Mouse (Mus musculus) adrenal gland, postnatal 4 days (tissue): Measurements from ENCODE around the gene Mcrip1. TPM values are rescaled to one million over a fixed set of nuclear protein-coding genes. Genes with fewer than 3 reads are reported as not detected.

Source experiments
- total RNA-seq, 2 experiments: library from RNA; stranded (reverse); gene quantifications; 2 replicates each; pipeline ENCODE4 v1.2.3; 2021

Mcrip1 gene
- total RNA-seq, 2 experiments from 2014 or later: 80.6 to 84.2 TPM

Other genes with a start within 250 kb of the Mcrip1 start
- gene Actg1, start 201.2 kb downstream of the Mcrip1 start, total RNA-seq: 1,000 to 10,000 TPM in 1 of 2 experiments, 100 to 1,000 TPM in 1; 949 to 1,134 TPM
- under 1 TPM; 0.39 to 0.51 TPM for gene Fscn2, start 188.2 kb downstream of the Mcrip1 start, total RNA-seq
- 10 to 100 TPM; 34.5 to 35.6 TPM for gene Faap100, start 171.0 kb downstream of the Mcrip1 start, total RNA-seq
- 10 to 100 TPM; 76.3 to 77.5 TPM for gene Nploc4, start 112.0 kb downstream of the Mcrip1 start, total RNA-seq
- 10 to 100 TPM in 1 of 2 experiments, 1 to 10 TPM in 1; 7.1 to 10.2 TPM for gene Tspan10, start 107.1 kb downstream of the Mcrip1 start, total RNA-seq
- under 1 TPM in 1 of 2 experiments, not detected in 1; 0.25 TPM for gene Pde6g, start 96.2 kb downstream of the Mcrip1 start, total RNA-seq
- 10 to 100 TPM; 34.6 to 43.3 TPM for gene Oxld1, start 91.7 kb downstream of the Mcrip1 start, total RNA-seq
- gene Ccdc137, start 91.6 kb downstream of the Mcrip1 start, total RNA-seq: 10 to 100 TPM; 19.0 to 21.4 TPM
- 10 to 100 TPM; 24.4 to 26.8 TPM for gene Arl16, start 82.1 kb downstream of the Mcrip1 start, total RNA-seq
- 100 to 1,000 TPM; 105 to 107 TPM for gene Mrpl12, start 65.1 kb downstream of the Mcrip1 start, total RNA-seq
- 100 to 1,000 TPM; 102 to 103 TPM for gene Slc25a10, start 57.9 kb downstream of the Mcrip1 start, total RNA-seq
- 1 to 10 TPM; 2.5 to 9.8 TPM for gene Gcgr, start 19.0 kb downstream of the Mcrip1 start, total RNA-seq
- 1 to 10 TPM; 1.3 to 5.6 TPM for gene Ppp1r27, start 1.4 kb upstream of the Mcrip1 start, total RNA-seq
- 100 to 1,000 TPM; 531 to 539 TPM for gene P4hb, start 23.5 kb upstream of the Mcrip1 start, total RNA-seq
- 100 to 1,000 TPM; 321 to 354 TPM for gene Arhgdia, start 31.9 kb upstream of the Mcrip1 start, total RNA-seq
- 100 to 1,000 TPM; 136 to 169 TPM for gene Alyref, start 48.6 kb upstream of the Mcrip1 start, total RNA-seq
- gene Anapc11, start 48.7 kb upstream of the Mcrip1 start, total RNA-seq: 10 to 100 TPM; 87.4 to 90.7 TPM
- 1 to 10 TPM; 2.4 to 5.4 TPM for gene Npb, start 58.8 kb upstream of the Mcrip1 start, total RNA-seq
- 100 to 1,000 TPM; 135 to 144 TPM for gene Pcyt2, start 68.2 kb upstream of the Mcrip1 start, total RNA-seq
- gene Sirt7, start 75.5 kb upstream of the Mcrip1 start, total RNA-seq: 10 to 100 TPM; 49.0 to 58.1 TPM
- 10 to 100 TPM; 51.4 to 56.0 TPM for gene Mafg, start 83.9 kb upstream of the Mcrip1 start, total RNA-seq
- gene Pycr1, start 94.0 kb upstream of the Mcrip1 start, total RNA-seq: 1 to 10 TPM; 5.4 to 8.6 TPM
- gene Myadml2, start 98.4 kb upstream of the Mcrip1 start, total RNA-seq: 1 to 10 TPM; 1.4 to 3.8 TPM
- 10 to 100 TPM in 1 of 2 experiments, 1 to 10 TPM in 1; 8.6 to 14.8 TPM for gene Notum, start 111.4 kb upstream of the Mcrip1 start, total RNA-seq
- 100 to 1,000 TPM; 108 to 110 TPM for gene Aspscr1, start 123.2 kb upstream of the Mcrip1 start, total RNA-seq
- 10 to 100 TPM; 49.5 to 52.5 TPM for gene Cenpx, start 164.0 kb upstream of the Mcrip1 start, total RNA-seq
- 10 to 100 TPM; 44.2 to 44.8 TPM for gene Lrrc45, start 164.2 kb upstream of the Mcrip1 start, total RNA-seq
- gene Rac3, start 171.7 kb upstream of the Mcrip1 start, total RNA-seq: 10 to 100 TPM; 12.7 to 17.4 TPM
- 10 to 100 TPM; 40.9 to 43.3 TPM for gene Dcxr, start 177.6 kb upstream of the Mcrip1 start, total RNA-seq
- 1 to 10 TPM; 7.4 to 7.8 TPM for gene Cbr2, start 182.4 kb upstream of the Mcrip1 start, total RNA-seq
- gene Hmga1b, start 213.1 kb upstream of the Mcrip1 start, total RNA-seq: 10 to 100 TPM; 20.2 to 49.6 TPM
- gene Rfng, start 234.5 kb upstream of the Mcrip1 start, total RNA-seq: 10 to 100 TPM; 18.9 to 22.7 TPM
- gene Gps1, start 234.5 kb upstream of the Mcrip1 start, total RNA-seq: 100 to 1,000 TPM; 109 to 111 TPM
- 10 to 100 TPM; 66.8 to 71.1 TPM for gene Dus1l, start 246.7 kb upstream of the Mcrip1 start, total RNA-seq